Mouse (Mus musculus): ENCODE results near the gene Gramd1a. TPM values are rescaled to one million over a fixed set of nuclear protein-coding genes. Genes with fewer than 3 reads are reported as not detected.

Gramd1a gene
- polyA plus RNA-seq, 1 experiment from 2014 or later, result 212 TPM

DNA sequence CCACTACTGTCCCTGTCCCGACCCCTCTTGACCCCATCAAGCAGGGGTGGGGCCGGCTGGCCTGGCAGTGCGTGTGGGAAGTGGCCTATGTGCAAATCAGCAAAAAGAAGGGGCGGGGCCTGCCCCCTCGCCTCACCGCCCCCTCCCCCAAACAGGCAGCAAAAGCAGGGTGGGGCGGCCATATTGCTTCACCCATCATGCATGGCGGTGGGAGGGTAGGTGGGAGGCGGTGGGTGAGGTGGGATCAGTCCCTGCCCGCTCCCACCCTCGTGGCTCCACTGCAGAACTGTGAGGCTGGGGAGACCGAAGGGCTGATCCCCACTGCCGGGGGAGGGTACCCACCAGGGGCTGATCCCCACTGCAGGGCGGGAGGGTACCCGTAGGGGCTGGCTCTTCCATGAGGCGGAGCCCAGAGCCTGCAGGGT lies 39.0 kb downstream of the Gramd1a start:
- 30% methylated on average over 15 of the region's 16 CpGs for WGBS
- Histone ChIP-seq H3K27ac (replicated peaks) (no peak overlapping the region), H3K9ac (replicated peaks) (no peak overlapping the region), H3K27me3 (replicated peaks) (0 out of 2 replicates have a peak, but pooled peaks cover 11% of the 10 kb centered on the region), H3K4me2 (no peak overlapping the region), H3K4me3 (replicated peaks) (no peak overlapping the region), H3K4me1 (peaks cover 3% of the 10 kb centered on the region; the same call in 1 of the 2 replicates), H3K9me3 (replicated peaks) (no peaks in the 10 kb centered on the region), H3K36me3 (no peaks in the 10 kb centered on the region)
- no peak for ATAC-seq (ENCODE audit: low FRiP score)

DNA sequence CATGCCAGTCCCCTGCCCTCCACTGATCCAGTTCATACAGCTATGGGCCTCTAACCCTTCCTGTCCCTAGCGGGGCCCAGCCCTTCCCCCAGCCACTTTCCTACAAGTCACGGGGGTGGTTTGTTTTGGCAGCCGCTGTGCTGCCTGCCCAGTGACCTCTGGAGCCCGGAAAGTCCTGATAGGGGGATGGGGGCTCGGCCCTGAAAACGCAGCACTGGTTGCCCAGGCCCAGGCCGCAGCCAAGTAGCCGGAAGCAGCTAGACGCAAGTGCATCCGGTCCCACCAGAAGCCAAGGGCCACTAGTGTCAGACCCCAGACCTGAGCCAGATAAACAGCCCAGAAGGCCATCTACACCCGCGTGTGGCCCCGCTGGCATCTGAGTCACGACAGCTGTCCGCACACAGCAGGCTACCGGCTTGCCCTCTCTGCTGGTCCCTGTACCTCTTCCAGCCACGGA lies 40.1 kb downstream of the Gramd1a start:
- Histone ChIP-seq H3K36me3 (no peaks in the 10 kb centered on the region), H3K4me1 (peaks cover 3% of the 10 kb centered on the region; the same call in 1 of the 2 replicates), H3K27ac (replicated peaks) (no peak overlapping the region), H3K4me2 (no peak overlapping the region), H3K27me3 (replicated peaks) (0 out of 2 replicates have a peak, but pooled peaks cover 11% of the 10 kb centered on the region), H3K4me3 (replicated peaks) (no peak overlapping the region), H3K9me3 (replicated peaks) (no peaks in the 10 kb centered on the region), H3K9ac (replicated peaks) (no peak overlapping the region)
- 40% methylated on average over 17 of the region's 17 CpGs for WGBS
- ATAC-seq (ENCODE audit: low FRiP score), result no peak

DNA sequence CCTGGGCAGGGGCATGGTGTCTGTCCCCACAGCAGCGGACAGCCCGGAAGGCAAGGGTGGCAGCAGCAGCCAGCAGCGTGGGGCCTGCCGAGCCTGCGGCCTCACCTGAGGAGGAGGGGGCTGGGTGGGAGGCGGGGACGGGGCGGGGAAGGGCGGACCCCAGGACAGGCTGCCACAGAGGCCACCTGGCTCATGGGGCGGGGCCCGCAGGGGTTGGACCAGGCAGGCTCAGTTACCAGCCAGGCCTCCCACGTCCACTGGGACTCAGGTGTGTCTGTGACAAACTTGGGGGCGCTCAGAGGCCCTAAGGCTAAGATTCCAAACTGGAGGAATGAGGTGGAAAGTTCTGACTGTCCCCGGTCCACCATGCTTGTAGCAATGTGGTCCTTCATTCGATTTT lies 40.5 kb downstream of the Gramd1a start, which contains the start of gene Hpn:
Gene Hpn (minus strand): TSS at position 109 of the 400 bp plus-strand sequence.
- Histone ChIP-seq H3K4me3 (replicated peaks) (no peak within 1 kb of the TSS), H3K4me1 (peaks cover 3% of the 10 kb centered on the region; the same call in 1 of the 2 replicates), H3K9ac (replicated peaks) (no peak within 1 kb of the TSS), H3K36me3 (no peaks in the 10 kb centered on the region), H3K27me3 (replicated peaks) (0 out of 2 replicates have a peak, but pooled peaks cover 11% of the 10 kb centered on the region), H3K9me3 (replicated peaks) (no peaks in the 10 kb centered on the region), H3K27ac (replicated peaks) (no peak within 1 kb of the TSS), H3K4me2 (no peak within 1 kb of the TSS)
- WGBS, result 23% methylated on average over 12 of the region's 15 CpGs
- no peak for ATAC-seq (ENCODE audit: low FRiP score)

DNA sequence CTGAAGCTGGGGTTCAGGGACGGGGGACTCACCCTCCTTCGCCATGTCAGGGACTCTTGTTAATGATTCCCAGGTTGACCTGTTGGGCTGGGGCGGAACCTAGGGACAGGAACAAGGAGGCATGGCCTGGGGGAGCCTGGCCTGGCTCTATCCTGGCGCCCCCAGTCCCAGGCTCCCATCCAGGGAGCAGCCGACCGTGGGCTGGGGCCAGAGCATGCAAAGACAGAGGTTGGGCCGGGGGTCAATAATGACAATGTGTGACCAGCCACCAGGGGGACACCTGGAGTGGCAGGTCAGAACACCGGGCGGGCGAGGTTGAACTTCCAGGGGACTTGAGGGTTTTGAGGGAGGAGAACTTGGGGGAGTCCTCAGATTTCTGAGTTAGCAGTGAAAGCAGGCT lies 41.0 kb downstream of the Gramd1a start:
- 52% methylated on average over 10 of the region's 10 CpGs for WGBS
- Histone ChIP-seq H3K27me3 (replicated peaks) (0 out of 2 replicates have a peak, but pooled peaks cover 11% of the 10 kb centered on the region), H3K36me3 (no peaks in the 10 kb centered on the region), H3K4me1 (peaks cover 3% of the 10 kb centered on the region; the same call in 1 of the 2 replicates), H3K9me3 (replicated peaks) (no peaks in the 10 kb centered on the region), H3K4me2 (no peak overlapping the region), H3K9ac (replicated peaks) (no peak overlapping the region), H3K4me3 (replicated peaks) (no peak overlapping the region), H3K27ac (replicated peaks) (no peak overlapping the region)
- ATAC-seq (ENCODE audit: low FRiP score), result no peak

DNA sequence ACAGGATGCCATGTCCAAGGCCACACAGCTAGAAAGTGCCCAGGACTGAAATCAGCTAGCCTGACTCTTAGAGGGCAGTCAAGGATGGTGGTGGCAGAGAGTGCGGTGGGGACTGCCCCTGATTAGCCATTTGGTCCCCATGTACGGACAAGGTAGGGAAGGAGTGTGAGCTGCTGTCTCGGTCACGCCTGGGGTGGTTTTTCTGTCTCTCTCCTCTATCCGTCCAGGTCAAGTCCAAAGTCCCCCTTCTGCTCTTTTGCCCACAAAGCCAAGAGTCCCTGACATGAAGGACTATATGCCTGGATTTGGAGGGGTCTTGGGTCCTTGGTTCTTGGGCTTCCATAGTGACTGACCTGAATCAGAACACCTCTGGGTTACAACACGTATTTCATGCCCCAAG lies 41.9 kb downstream of the Gramd1a start:
- Histone ChIP-seq H3K27ac (replicated peaks) (no peak overlapping the region), H3K4me2 (no peak overlapping the region), H3K9ac (replicated peaks) (no peak overlapping the region), H3K27me3 (replicated peaks) (0 out of 2 replicates have a peak, but pooled peaks cover 11% of the 10 kb centered on the region), H3K4me3 (replicated peaks) (no peak overlapping the region), H3K4me1 (peaks cover 3% of the 10 kb centered on the region; the same call in 1 of the 2 replicates), H3K36me3 (no peaks in the 10 kb centered on the region), H3K9me3 (replicated peaks) (no peaks in the 10 kb centered on the region)
- 87% methylated on average over 6 of the region's 6 CpGs for WGBS
- no peak for ATAC-seq (ENCODE audit: low FRiP score)

DNA sequence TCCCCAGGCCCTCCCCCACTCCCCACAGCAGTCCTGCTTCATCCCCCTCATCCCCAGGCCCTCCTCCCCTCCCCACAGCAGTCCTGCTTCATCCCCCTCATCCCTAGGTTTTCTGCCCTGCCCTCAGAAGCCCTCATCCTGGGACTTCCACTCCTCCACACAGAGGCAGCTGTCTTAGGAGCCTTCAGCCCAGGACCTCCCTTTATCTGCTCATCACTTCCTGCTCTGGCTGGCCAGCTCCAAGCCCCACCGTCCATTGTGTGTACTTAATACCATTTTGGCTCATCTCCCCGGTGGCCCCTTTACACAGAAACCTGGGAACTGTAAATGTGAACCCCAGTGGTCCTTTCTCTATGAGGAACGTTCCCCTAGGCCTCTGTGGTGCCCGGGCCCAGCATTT lies 43.7 kb downstream of the Gramd1a start:
- Histone ChIP-seq H3K4me3 (replicated peaks) (no peak overlapping the region), H3K36me3 (no peaks in the 10 kb centered on the region), H3K9ac (replicated peaks) (no peak overlapping the region), H3K9me3 (replicated peaks) (no peaks in the 10 kb centered on the region), H3K4me1 (no peaks in the 10 kb centered on the region; the same call in 1 of the 2 replicates), H3K4me2 (no peak overlapping the region), H3K27me3 (replicated peaks) (0 out of 2 replicates have a peak, but pooled peaks cover 11% of the 10 kb centered on the region), H3K27ac (replicated peaks) (no peak overlapping the region)
- ATAC-seq (ENCODE audit: low FRiP score), result no peak
- 59% methylated on average over 4 of the region's 4 CpGs for WGBS

DNA sequence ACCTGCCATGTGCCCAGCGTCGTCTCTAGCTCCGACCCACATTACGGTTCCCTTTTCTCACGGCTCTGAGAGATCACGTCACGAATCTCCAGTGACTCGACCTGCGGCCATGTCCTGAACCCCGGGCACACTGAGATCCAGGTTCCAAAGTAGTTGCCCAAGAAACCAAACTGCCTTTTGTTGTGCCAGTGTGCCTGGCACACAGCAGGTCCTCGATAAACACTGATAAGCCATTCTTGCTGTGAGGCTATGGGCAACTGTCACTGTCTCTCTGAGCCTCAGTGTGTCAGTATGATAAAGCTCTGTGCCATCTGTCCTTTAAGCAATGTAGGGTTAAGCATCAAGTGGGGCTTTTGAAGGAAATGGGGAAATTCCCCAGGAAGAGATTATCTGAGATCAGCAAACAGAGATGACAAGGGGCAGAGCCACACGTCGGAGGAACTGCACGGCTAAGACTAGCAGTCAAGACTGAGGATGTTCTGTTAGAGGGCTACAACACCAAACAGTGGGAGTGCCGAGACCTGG lies 44.8 kb downstream of the Gramd1a start:
- 0 out of 2 replicates have a peak, but pooled peaks cover 11% of the 10 kb centered on the region for H3K27me3 ChIP-seq (replicated peaks)
- H3K9ac ChIP-seq (replicated peaks), result no peak overlapping the region
- no peaks in the 10 kb centered on the region; the same call in 1 of the 2 replicates for H3K4me1 ChIP-seq
- no peak for ATAC-seq (ENCODE audit: low FRiP score)
- H3K27ac ChIP-seq (replicated peaks), result no peak overlapping the region
- H3K4me2 ChIP-seq, result no peak overlapping the region
- H3K4me3 ChIP-seq (replicated peaks), result no peak overlapping the region
- no peaks in the 10 kb centered on the region for H3K36me3 ChIP-seq
- WGBS, result 92% methylated on average over 15 of the region's 15 CpGs
- no peaks in the 10 kb centered on the region for H3K9me3 ChIP-seq (replicated peaks)

DNA sequence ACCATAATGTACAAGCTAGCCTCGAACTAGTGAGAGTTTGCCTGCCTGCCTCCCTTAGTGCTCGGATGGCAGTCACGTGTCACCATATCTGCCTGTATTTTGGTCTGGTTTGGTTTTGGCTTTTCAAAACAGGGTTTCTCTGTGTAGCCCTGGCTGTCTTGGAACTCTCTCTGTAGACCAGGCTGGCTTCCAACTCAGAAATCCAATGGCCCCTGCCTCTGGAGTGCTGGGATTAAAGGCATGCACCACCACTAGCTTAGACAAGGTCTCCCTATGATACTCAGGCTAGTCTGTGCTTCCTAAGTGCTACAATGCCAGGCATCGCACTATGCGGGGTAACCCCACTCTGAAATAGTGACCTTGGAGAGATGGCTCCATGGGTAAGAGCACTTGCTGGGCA lies 45.9 kb downstream of the Gramd1a start:
- no peak overlapping the region for H3K27ac ChIP-seq (replicated peaks)
- H3K4me2 ChIP-seq, result no peak overlapping the region
- no peaks in the 10 kb centered on the region for H3K9me3 ChIP-seq (replicated peaks)
- H3K36me3 ChIP-seq, result no peaks in the 10 kb centered on the region
- H3K4me3 ChIP-seq (replicated peaks), result no peak overlapping the region
- H3K4me1 ChIP-seq, result no peaks in the 10 kb centered on the region
- H3K27me3 ChIP-seq (replicated peaks), result 0 out of 2 replicates have a peak, but pooled peaks cover 3% of the 10 kb centered on the region
- 92% methylated on average over 5 of the region's 5 CpGs for WGBS
- no peak overlapping the region for H3K9ac ChIP-seq (replicated peaks)
- ATAC-seq (ENCODE audit: low FRiP score), result no peak

DNA sequence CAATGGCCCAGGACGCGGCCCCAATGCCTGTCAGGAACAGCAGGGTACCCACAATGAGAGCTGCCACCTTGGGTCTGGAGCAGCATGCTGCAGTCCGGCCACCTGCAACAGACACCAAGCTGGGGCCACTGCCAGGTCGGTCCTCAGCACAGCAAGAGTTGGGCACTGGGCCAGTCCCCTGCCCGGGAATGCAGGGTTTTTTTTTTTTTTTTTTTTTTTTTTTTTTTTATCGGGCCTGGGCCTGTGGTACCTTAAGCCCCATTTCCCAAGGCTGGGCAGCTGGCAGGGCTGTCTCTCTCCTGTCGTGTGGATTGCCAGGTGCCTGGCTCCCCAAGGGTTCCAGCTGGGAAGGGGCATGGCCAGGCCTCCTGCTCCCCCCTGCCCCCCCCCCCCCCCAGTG lies 46.6 kb downstream of the Gramd1a start:
- Histone ChIP-seq H3K4me2 (no peak overlapping the region), H3K9ac (replicated peaks) (no peak overlapping the region), H3K27me3 (replicated peaks) (no peaks in the 10 kb centered on the region), H3K9me3 (replicated peaks) (no peaks in the 10 kb centered on the region), H3K36me3 (no peaks in the 10 kb centered on the region), H3K4me1 (no peaks in the 10 kb centered on the region), H3K4me3 (replicated peaks) (no peak overlapping the region), H3K27ac (replicated peaks) (no peak overlapping the region)
- ATAC-seq (ENCODE audit: low FRiP score), result no peak
- WGBS, result 33% methylated on average over 7 of the region's 7 CpGs

DNA sequence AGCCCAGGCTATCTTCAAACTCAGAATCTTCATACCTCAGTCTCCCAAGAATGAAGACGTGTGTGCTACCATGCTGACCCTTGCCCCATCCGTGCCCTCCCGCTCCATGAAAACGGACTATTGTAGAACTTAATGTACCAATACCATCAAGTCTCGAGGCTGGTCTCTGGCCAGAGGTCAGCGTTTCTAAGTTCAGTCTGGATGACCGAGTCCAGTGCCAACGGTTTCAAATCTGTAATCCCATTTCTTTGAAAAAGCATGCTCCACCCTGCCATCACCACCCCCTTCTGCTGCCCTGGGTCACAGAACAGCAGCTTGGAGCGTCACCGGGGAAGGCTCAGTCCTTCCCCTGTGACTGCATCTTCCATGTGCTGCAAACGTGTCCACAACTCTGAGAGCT lies 47.9 kb downstream of the Gramd1a start:
- Histone ChIP-seq H3K4me3 (replicated peaks) (no peak overlapping the region), H3K27me3 (replicated peaks) (no peaks in the 10 kb centered on the region), H3K9ac (replicated peaks) (no peak overlapping the region), H3K4me2 (no peak overlapping the region), H3K36me3 (no peaks in the 10 kb centered on the region), H3K9me3 (replicated peaks) (no peaks in the 10 kb centered on the region), H3K4me1 (no peaks in the 10 kb centered on the region), H3K27ac (replicated peaks) (no peak overlapping the region)
- no peak for ATAC-seq (ENCODE audit: low FRiP score)
- 90% methylated on average over 11 of the region's 11 CpGs for WGBS

DNA sequence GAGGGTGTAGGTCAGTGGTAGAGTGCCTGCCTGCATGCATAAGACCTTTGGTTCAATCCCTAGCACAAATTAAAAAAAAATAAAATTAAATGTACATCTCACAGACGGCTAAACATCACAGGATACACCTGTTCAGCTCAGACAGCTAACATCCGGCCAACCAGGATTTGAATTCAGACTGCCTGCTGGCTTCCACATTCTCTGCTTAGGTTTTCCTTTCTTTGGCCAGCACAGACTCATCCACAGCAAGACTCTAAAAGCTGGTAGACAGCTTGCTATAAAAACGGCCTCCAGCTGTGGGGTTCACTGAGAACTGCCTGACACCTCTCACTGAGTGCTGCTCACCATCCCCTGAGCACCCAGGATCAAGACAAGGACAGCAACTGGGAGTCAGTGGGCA lies 49.5 kb downstream of the Gramd1a start:
- WGBS, result 43% methylated on average over 3 of the region's 3 CpGs
- Histone ChIP-seq H3K4me2 (no peak overlapping the region), H3K9ac (replicated peaks) (no peak overlapping the region)

DNA sequence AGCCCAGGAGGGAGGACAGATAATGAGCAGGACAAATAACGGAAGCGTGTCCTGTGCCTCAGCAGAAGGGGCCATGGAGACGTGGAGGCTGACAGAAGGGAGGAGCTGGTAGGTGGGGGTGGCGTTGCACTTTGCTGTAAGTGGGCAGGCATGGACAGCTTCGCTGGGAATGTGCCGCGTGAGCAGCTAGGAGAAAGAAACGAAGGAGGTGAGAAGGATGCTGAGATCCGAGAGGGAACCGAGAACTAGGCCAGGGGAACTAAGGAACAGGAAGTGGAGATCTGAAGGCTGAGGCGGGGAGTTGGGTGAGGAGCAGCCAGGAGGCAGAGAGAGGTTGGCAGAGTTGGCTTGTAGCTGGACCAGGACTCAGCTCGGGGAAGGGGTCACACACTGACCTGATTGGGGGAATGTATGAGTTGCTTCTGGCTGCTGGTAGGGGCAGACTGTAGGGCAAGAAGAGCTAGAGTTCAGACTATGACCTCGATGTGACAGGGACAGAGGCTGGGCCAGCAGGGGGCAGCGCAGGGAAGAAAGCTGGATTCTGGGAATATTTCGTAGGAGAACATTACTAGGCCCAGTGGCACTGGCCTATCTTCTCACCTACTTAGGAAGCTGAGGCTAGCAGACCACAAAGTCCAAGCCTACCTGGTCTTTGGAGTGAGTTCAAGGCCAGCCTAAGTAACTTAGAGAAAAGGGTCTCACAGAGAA lies 50.5 kb downstream of the Gramd1a start:
- no peak for ATAC-seq (ENCODE audit: low FRiP score)
- no peaks in the 10 kb centered on the region for H3K36me3 ChIP-seq

More for the DNA sequence above, 49.5 kb downstream of the Gramd1a start:
- Histone ChIP-seq H3K27ac (replicated peaks) (no peak overlapping the region), H3K27me3 (replicated peaks) (no peaks in the 10 kb centered on the region), H3K36me3 (no peaks in the 10 kb centered on the region), H3K4me3 (replicated peaks) (no peak overlapping the region), H3K9me3 (replicated peaks) (no peaks in the 10 kb centered on the region), H3K4me1 (no peaks in the 10 kb centered on the region)
- ATAC-seq (ENCODE audit: low FRiP score), result no peak

More for the DNA sequence above, 50.5 kb downstream of the Gramd1a start:
- 74% methylated on average over 15 of the region's 15 CpGs for WGBS
- Histone ChIP-seq H3K9ac (replicated peaks) (no peak overlapping the region), H3K4me2 (no peak overlapping the region), H3K27ac (replicated peaks) (no peak overlapping the region), H3K4me3 (replicated peaks) (no peak overlapping the region), H3K4me1 (no peaks in the 10 kb centered on the region), H3K9me3 (replicated peaks) (no peaks in the 10 kb centered on the region), H3K27me3 (replicated peaks) (no peaks in the 10 kb centered on the region)

All from neural tube, embryonic 15.5 days (tissue).